20 mouse cellular contexts compared by ENCODE assay signal in genomic region chr8:124795781-124796488, GRCm38 (mm10). TPM values are rescaled to one million over a fixed set of nuclear protein-coding genes. Genes with fewer than 3 reads are reported as not detected.
A peak's percentile ranks its signal among the peaks of the same experiment; 100 is the strongest.
DNase-seq lines count a peak whose midpoint lies in the region; ATAC-seq and TF ChIP-seq lines count a peak whose summit lies in the region.
"Had no signal": no experiment of that assay in that cellular context is flagged by ENCODE, and none has a peak within 500 bp of the region (broad histone marks: within the 10 kb centered on the region; RNA-seq: fewer than 3 reads in every experiment).

No protein-coding gene starts in this region.

- no peaks in the 10 kb centered on the region for H3K27me3 ChIP-seq in kidney, adult 2 months (replicated peaks; ENCODE audit: control insufficient read depth, insufficient read depth, low read length)
- H3K27me3 ChIP-seq in kidney, embryonic 14.5 days (ENCODE audit: control insufficient read depth, insufficient read depth, low read length): peaks cover 56% of the 10 kb centered on the region
- peaks cover 15% of the 10 kb centered on the region for H3K27me3 ChIP-seq in forebrain, embryonic 14.5 days (replicated peaks; ENCODE audit: control insufficient read depth, insufficient read depth, low read length)
- H3K27me3 ChIP-seq in hindbrain, postnatal 0 days (ENCODE audit: insufficient read depth, low read length): no peaks in the 10 kb centered on the region
- H3K27me3 ChIP-seq in neural tube, embryonic 14.5 days (ENCODE audit: control insufficient read depth, insufficient read depth, low read length): peaks cover 6% of the 10 kb centered on the region; the same call in 1 of the 2 replicates

- H3K27ac ChIP-seq in kidney, adult 2 months (ENCODE audit: insufficient read depth, low read depth, low read length): no peak overlapping the region
- no peak overlapping the region for H3K27ac ChIP-seq in kidney, embryonic 14.5 days (ENCODE audit: low read depth, low read length)
- no peak overlapping the region for H3K27ac ChIP-seq in forebrain, embryonic 14.5 days (ENCODE audit: low read depth, low read length)
- no peak overlapping the region for H3K27ac ChIP-seq in hindbrain, postnatal 0 days
- no peak overlapping the region for H3K27ac ChIP-seq in neural tube, embryonic 14.5 days (ENCODE audit: low read depth, low read length)
- H3K27ac ChIP-seq: embryonic facial prominence, embryonic 12.5 days; heart, embryonic 15.5 days; limb, embryonic 10.5 days; liver, embryonic 14.5 days had no signal

- H3K36me3 ChIP-seq in kidney, adult 2 months (ENCODE audit: control insufficient read depth, insufficient read depth, low read length): no peaks in the 10 kb centered on the region
- no peaks in the 10 kb centered on the region for H3K36me3 ChIP-seq in kidney, embryonic 14.5 days (ENCODE audit: control insufficient read depth, insufficient read depth, low read length)
- H3K36me3 ChIP-seq in forebrain, embryonic 14.5 days (ENCODE audit: control insufficient read depth, insufficient read depth, low read length): no peaks in the 10 kb centered on the region
- no peaks in the 10 kb centered on the region for H3K36me3 ChIP-seq in hindbrain, postnatal 0 days (ENCODE audit: insufficient read depth, low read length)
- H3K36me3 ChIP-seq in neural tube, embryonic 14.5 days (ENCODE audit: control insufficient read depth, insufficient read depth, low read length): no peaks in the 10 kb centered on the region
- H3K36me3 ChIP-seq: embryonic facial prominence, embryonic 12.5 days; heart, embryonic 15.5 days; limb, embryonic 10.5 days had no signal

- TF ChIP-seq CTCF in kidney, adult 2 months (conservative IDR thresholded peaks at IDR 0.05; ENCODE audit: insufficient read depth, insufficient read length, low read depth, low read length): no peak
- no peak for TF ChIP-seq CTCF in hindbrain, postnatal 0 days (IDR thresholded peaks at IDR 0.05; ENCODE audit: low read depth)

- H3K4me2 ChIP-seq in kidney, embryonic 14.5 days (replicated peaks; ENCODE audit: low read depth, low read length): no peak overlapping the region
- peak overlapping the region; percentile 94 for H3K4me2 ChIP-seq in forebrain, embryonic 14.5 days (ENCODE audit: low read length)
- peak overlapping the region; percentile 83 for H3K4me2 ChIP-seq in hindbrain, postnatal 0 days (ENCODE audit: low read depth, low read length)
- peak overlapping the region; percentile 77 for H3K4me2 ChIP-seq in neural tube, embryonic 14.5 days (ENCODE audit: low read depth, low read length)
- H3K4me2 ChIP-seq: embryonic facial prominence, embryonic 12.5 days; heart, embryonic 15.5 days had no signal

- peak; percentile 71 for DNase-seq in kidney, adult 2 months
- DNase-seq in forebrain, embryonic 14.5 days (ENCODE audit: low spot score): no peak
- no peak for DNase-seq in hindbrain, postnatal 0 days (ENCODE audit: low spot score)
- DNase-seq in spleen, postnatal 4 days (ENCODE audit: low spot score in 2 of 2): no peak
- no peak for DNase-seq in ovary, adult 18-20 months (ENCODE audit: low spot score)
- DNase-seq in right cerebral cortex, adult 2 months (ENCODE audit: low spot score in 2 of 2): no peak
- DNase-seq: cerebellum, adult 9-11 months; gastrocnemius, postnatal 36 days; layer of hippocampus, adult 9-11 months; lung, postnatal 36 days; right cerebral cortex, adult 18-20 months; thymus, postnatal 14 days had no signal

- WGBS in kidney, adult 2 months: 61% methylated on average over 8 of the region's 8 CpGs
- 67% methylated on average over 8 of the region's 8 CpGs for whole genome bisulfite sequencing in kidney, embryonic 14.5 days
- 79% methylated on average over 8 of the region's 8 CpGs for WGBS in forebrain, embryonic 14.5 days
- WGBS in hindbrain, postnatal 0 days: 60% methylated on average over 8 of the region's 8 CpGs
- 68% methylated on average over 8 of the region's 8 CpGs for WGBS in neural tube, embryonic 14.5 days

- H3K9me3 ChIP-seq in kidney, embryonic 14.5 days (ENCODE audit: control insufficient read depth, low read length): no peaks in the 10 kb centered on the region
- H3K9me3 ChIP-seq in forebrain, embryonic 14.5 days (replicated peaks; ENCODE audit: control insufficient read depth, low read length): no peaks in the 10 kb centered on the region
- H3K9me3 ChIP-seq in hindbrain, postnatal 0 days (ENCODE audit: low read length): no peaks in the 10 kb centered on the region
- H3K9me3 ChIP-seq in neural tube, embryonic 14.5 days (ENCODE audit: control insufficient read depth, low read length): no peaks in the 10 kb centered on the region
- H3K9me3 ChIP-seq: embryonic facial prominence, embryonic 12.5 days; heart, embryonic 15.5 days; limb, embryonic 10.5 days had no signal

- no peak overlapping the region for H3K9ac ChIP-seq in kidney, embryonic 14.5 days (ENCODE audit: low read depth, low read length)
- H3K9ac ChIP-seq in forebrain, embryonic 14.5 days (ENCODE audit: low read length): no peak overlapping the region; the same call in 1 of the 2 replicates
- H3K9ac ChIP-seq in hindbrain, postnatal 0 days (replicated peaks; ENCODE audit: low read length): 0 out of 2 replicates have a peak overlapping the region, but pooled peaks have one; percentile 78
- peak overlapping the region; percentile 35 for H3K9ac ChIP-seq in neural tube, embryonic 14.5 days (replicated peaks; ENCODE audit: low read depth, low read length)
- H3K9ac ChIP-seq: embryonic facial prominence, embryonic 12.5 days; heart, embryonic 15.5 days; liver, embryonic 14.5 days had no signal

- no peak for TF ChIP-seq POLR2A in kidney, adult 2 months (IDR thresholded peaks at IDR 0.05; ENCODE audit: low read depth, low read length)

- ATAC-seq in kidney, embryonic 14.5 days (ENCODE audit: low FRiP score, low TSS enrichment): no peak
- ATAC-seq in forebrain, embryonic 14.5 days: no peak
- no peak for ATAC-seq in hindbrain, postnatal 0 days
- no peak for ATAC-seq in neural tube, embryonic 14.5 days (ENCODE audit: low read depth)
- ATAC-seq: intestine, postnatal 0 days had no signal

- no peak overlapping the region for H3K4me3 ChIP-seq in kidney, adult 2 months (ENCODE audit: insufficient read depth, low read depth, low read length)
- no peak overlapping the region for H3K4me3 ChIP-seq in kidney, embryonic 14.5 days (ENCODE audit: low read length)
- peak overlapping the region; percentile 61 for H3K4me3 ChIP-seq in forebrain, embryonic 14.5 days (ENCODE audit: low read depth, low read length)
- peak overlapping the region; percentile 61 for H3K4me3 ChIP-seq in hindbrain, postnatal 0 days (ENCODE audit: low read length)
- peak overlapping the region; percentile 81 for H3K4me3 ChIP-seq in neural tube, embryonic 14.5 days (ENCODE audit: low read depth, low read length)
- H3K4me3 ChIP-seq: embryonic facial prominence, embryonic 12.5 days; heart, embryonic 15.5 days; limb, embryonic 10.5 days had no signal

- H3K4me1 ChIP-seq in kidney, adult 2 months (ENCODE audit: control insufficient read depth, insufficient read depth, low read length): 0 out of 2 replicates have a peak, but pooled peaks cover 5% of the 10 kb centered on the region
- peaks cover 20% of the 10 kb centered on the region for H3K4me1 ChIP-seq in kidney, embryonic 14.5 days (ENCODE audit: control insufficient read depth, insufficient read depth, low read length)
- peaks cover 18% of the 10 kb centered on the region for H3K4me1 ChIP-seq in forebrain, embryonic 14.5 days (ENCODE audit: control insufficient read depth, insufficient read depth, low read length)
- H3K4me1 ChIP-seq in hindbrain, postnatal 0 days (ENCODE audit: insufficient read depth, low read length): peaks cover 13% of the 10 kb centered on the region
- H3K4me1 ChIP-seq in neural tube, embryonic 14.5 days (ENCODE audit: control insufficient read depth, insufficient read depth, low read length): peaks cover 35% of the 10 kb centered on the region

RNA-seq across cellular contexts. Expression of gene Trim67, which starts 3.0 kb away (rescaled TPM):
- polyA plus RNA-seq in kidney, adult 2 months (2012; rRNA removed): 0.14 and 0.30 TPM in 2 replicates
- polyA plus RNA-seq in kidney, embryonic 14.5 days (2014; fragmentation: Nextera tagmentation; extraction: Ambion mirVana): 0.03 TPM in 1 of 2 replicates, not detected in the other
- polyA plus RNA-seq in forebrain, embryonic 14.5 days (2014; fragmentation: Nextera tagmentation; extraction: Ambion mirVana): 16.5 and 22.0 TPM in 2 replicates
- 75.3 and 83.9 TPM in 2 replicates for total RNA-seq in hindbrain, postnatal 0 days (2014; rRNA removed)
- 19.2 and 19.5 TPM in 2 replicates for polyA plus RNA-seq in hindbrain, postnatal 0 days (2015; fragmentation: Nextera tagmentation; extraction: Ambion mirVana)
- polyA plus RNA-seq in neural tube, embryonic 14.5 days (2014; fragmentation: Nextera tagmentation; extraction: Ambion mirVana): 36.7 and 42.7 TPM in 2 replicates
- polyA plus RNA-seq: C2C12; limb, embryonic 10.5 days had no signal

RNA-seq across cellular contexts. Expression of gene Fam89a, which starts 44.3 kb away (rescaled TPM):
- polyA plus RNA-seq in kidney, adult 2 months (2012; rRNA removed): 1.9 TPM in 2 replicates
- 6.2 and 6.8 TPM in 2 replicates for polyA plus RNA-seq in kidney, embryonic 14.5 days (2014; fragmentation: Nextera tagmentation; extraction: Ambion mirVana)
- 0.27 and 0.38 TPM in 2 replicates for polyA plus RNA-seq in forebrain, embryonic 14.5 days (2014; fragmentation: Nextera tagmentation; extraction: Ambion mirVana)
- total RNA-seq in hindbrain, postnatal 0 days (2014; rRNA removed): 0.25 TPM in 1 of 2 replicates, not detected in the other
- 0.45 and 0.87 TPM in 2 replicates for polyA plus RNA-seq in hindbrain, postnatal 0 days (2015; fragmentation: Nextera tagmentation; extraction: Ambion mirVana)
- 0.91 and 7.0 TPM in 2 replicates for polyA plus RNA-seq in neural tube, embryonic 14.5 days (2014; fragmentation: Nextera tagmentation; extraction: Ambion mirVana)

Comparison
In these comparisons a context has a peak if more than half of its experiments do, and no peak if none do; other contexts are left out.
1. H3K4me3 ChIP-seq: peak in forebrain, embryonic 14.5 days (single experiment), hindbrain, postnatal 0 days (single experiment) and neural tube, embryonic 14.5 days (single experiment); none in kidney, adult 2 months (single experiment) and kidney, embryonic 14.5 days (single experiment).
2. H3K9ac ChIP-seq: peak in hindbrain, postnatal 0 days (single experiment) and neural tube, embryonic 14.5 days (single experiment); none in kidney, embryonic 14.5 days (single experiment) and forebrain, embryonic 14.5 days (single experiment).
3. RNA of gene Trim67, which starts 3.0 kb away (polyA plus RNA-seq): 36.7 to 42.7 TPM in neural tube, embryonic 14.5 days, 19.2 to 19.5 TPM in hindbrain, postnatal 0 days and 16.5 to 22.0 TPM in forebrain, embryonic 14.5 days; 0.14 to 0.30 TPM in kidney, adult 2 months and 0.03 TPM in kidney, embryonic 14.5 days; every median in the first group is over 10 times any median in the second.